Mouse (Mus musculus): Measurements from ENCODE around the gene Sumo1. TPM values are rescaled to one million over a fixed set of nuclear protein-coding genes. Genes with fewer than 3 reads are reported as not detected.

Gene Sumo1
- polyA plus RNA-seq, 1 experiment from 2014 or later: 414 TPM

DNA sequence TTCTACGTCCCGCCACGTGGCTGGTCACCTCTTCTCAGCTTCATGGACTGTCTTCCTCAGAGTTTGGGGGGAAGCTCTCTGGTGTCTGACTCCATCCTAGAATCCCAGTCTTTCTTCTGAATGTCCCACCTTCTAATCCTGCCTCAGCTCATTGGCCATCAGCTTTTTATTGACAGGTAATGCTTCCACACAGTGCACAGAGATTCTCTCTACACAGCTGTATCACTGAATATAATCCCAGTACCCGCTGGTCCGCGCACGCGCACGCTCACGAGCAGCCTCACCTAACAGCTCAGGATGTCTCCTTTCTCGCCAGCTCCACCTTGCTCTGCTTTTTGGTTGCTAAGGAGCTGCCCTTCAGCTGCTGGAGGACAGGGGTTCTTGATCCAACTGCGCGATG is 64.2 kb downstream of the Sumo1 start:
- Histone ChIP-seq H3K4me1 (replicated peaks; ENCODE audit: insufficient read depth, low read length) (0 out of 2 replicates have a peak, but pooled peaks cover 3% of the 10 kb centered on the region), H3K9ac (ENCODE audit: low read depth, low read length) (no peak overlapping the region), H3K27me3 (ENCODE audit: insufficient read depth, low read length) (no peaks in the 10 kb centered on the region), H3K4me2 (ENCODE audit: low read length) (no peak overlapping the region), H3K27ac (no peak overlapping the region), H3K4me3 (replicated peaks; ENCODE audit: low read depth, low read length) (no peak overlapping the region), H3K9me3 (replicated peaks; ENCODE audit: low read length) (no peaks in the 10 kb centered on the region), H3K36me3 (ENCODE audit: insufficient read depth, low read length) (no peaks in the 10 kb centered on the region)
- no peak for TF ChIP-seq CTCF (IDR thresholded peaks at IDR 0.05; ENCODE audit: low read depth)
- 93% methylated on average over 13 of the region's 13 CpGs for WGBS
- ATAC-seq (replicated peaks; ENCODE audit: low FRiP score, low read depth) (no peak), DNase-seq (ENCODE audit: low spot score) (no peak)

DNA sequence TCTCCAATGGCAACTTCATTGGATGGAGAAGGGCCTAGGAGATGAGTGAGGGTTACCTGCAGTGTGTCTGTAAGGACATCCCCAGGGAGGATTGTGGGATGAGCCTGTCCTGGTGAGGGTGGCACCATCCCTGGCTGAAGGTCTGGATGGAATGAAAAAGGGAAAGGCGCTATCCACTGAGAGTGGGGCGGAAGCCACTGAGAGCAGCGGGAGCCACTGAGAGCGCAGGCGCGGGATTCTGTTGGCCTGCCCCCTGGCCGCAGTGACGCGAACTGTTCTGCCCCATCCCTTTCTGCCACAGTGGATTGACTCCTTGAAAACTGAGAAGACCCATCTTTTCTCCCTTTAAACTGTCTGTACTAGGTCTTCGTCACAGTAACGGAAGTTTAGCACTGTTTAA is 66.7 kb downstream of the Sumo1 start:
- TF ChIP-seq CTCF (IDR thresholded peaks at IDR 0.05; ENCODE audit: low read depth): peak; percentile 65
- ATAC-seq (replicated peaks; ENCODE audit: low FRiP score, low read depth): peak; percentile 25; the same call in 1 of the 2 replicates

DNA sequence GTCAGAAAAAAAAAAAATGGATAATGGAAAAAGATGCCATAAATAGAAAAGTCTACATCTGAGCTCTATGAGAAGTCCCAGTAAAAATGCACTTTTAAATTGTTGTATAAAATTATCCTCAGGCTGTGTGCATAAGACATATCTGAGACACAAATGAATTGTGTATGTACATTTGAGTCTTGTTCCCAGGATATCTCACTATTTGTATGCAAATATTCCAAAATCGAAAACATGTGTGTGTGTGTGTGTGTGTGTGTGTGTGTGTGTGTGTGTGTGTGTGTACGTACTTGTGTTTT is 67.3 kb downstream of the Sumo1 start:
- no peak for ATAC-seq (replicated peaks; ENCODE audit: low FRiP score, low read depth)
- Histone ChIP-seq H3K9me3 (replicated peaks; ENCODE audit: low read length) (no peaks in the 10 kb centered on the region), H3K36me3 (ENCODE audit: insufficient read depth, low read length) (no peaks in the 10 kb centered on the region), H3K4me3 (replicated peaks; ENCODE audit: low read depth, low read length) (no peak overlapping the region), H3K27ac (no peak overlapping the region), H3K9ac (ENCODE audit: low read depth, low read length) (no peak overlapping the region), H3K4me2 (ENCODE audit: low read length) (no peak overlapping the region), H3K4me1 (replicated peaks; ENCODE audit: insufficient read depth, low read length) (no peaks in the 10 kb centered on the region), H3K27me3 (ENCODE audit: insufficient read depth, low read length) (no peaks in the 10 kb centered on the region)
- TF ChIP-seq CTCF (IDR thresholded peaks at IDR 0.05; ENCODE audit: low read depth): no peak
- 95% methylated on average over 2 of the region's 2 CpGs for WGBS
- no peak for DNase-seq (ENCODE audit: low spot score)

More for the DNA sequence above, 66.7 kb downstream of the Sumo1 start:
- 21% methylated on average over 11 of the region's 11 CpGs for WGBS
- Histone ChIP-seq H3K9ac (ENCODE audit: low read depth, low read length) (no peak overlapping the region), H3K4me3 (replicated peaks; ENCODE audit: low read depth, low read length) (no peak overlapping the region), H3K36me3 (ENCODE audit: insufficient read depth, low read length) (no peaks in the 10 kb centered on the region), H3K9me3 (replicated peaks; ENCODE audit: low read length) (no peaks in the 10 kb centered on the region), H3K27ac (no peak overlapping the region), H3K4me1 (replicated peaks; ENCODE audit: insufficient read depth, low read length) (0 out of 2 replicates have a peak, but pooled peaks cover 1% of the 10 kb centered on the region), H3K4me2 (ENCODE audit: low read length) (no peak overlapping the region), H3K27me3 (ENCODE audit: insufficient read depth, low read length) (no peaks in the 10 kb centered on the region)
- DNase-seq (ENCODE audit: low spot score): peak; percentile 66

DNA sequence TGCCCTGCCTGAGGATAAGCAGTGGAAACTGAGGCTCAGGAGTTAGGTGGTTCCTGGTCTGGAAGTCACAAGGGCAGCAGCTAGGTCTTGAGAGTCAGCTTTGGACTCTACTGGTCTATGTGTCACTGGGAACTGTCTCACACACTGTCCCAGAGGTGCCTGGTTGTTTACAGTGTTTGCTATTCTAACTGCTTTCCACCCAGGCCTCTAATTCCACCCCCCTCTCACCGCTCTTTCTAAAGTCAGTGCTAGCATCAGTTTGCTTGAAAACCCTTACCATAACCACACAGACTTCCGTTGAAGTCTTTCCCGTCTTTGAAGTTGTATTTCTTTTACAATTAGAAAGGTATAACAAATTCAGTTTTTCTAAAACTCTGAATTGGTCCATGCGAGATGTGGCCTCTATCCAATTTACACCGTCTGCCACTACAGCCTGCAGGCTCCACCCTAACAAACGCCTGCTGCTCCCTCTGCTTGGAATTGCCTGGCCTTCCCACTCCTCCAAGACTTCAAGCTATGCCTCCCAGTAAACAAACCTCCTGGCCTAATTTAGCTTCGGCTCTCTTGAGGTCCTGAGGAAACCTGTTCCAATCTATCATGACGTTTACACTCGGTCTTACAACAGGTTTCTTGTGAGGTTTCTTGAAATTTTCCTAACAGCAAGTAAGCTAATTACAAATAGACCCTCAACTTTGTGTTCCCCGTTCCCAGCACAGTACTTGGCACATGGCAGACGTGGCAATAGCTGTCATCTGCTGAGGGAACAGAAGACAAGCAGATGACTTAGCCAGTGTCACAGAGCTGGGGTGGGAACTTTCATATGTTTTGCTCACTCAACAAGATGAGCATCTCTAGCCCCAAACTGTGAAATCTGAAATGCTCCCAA is 67.9 kb downstream of the Sumo1 start:
- no peak for TF ChIP-seq CTCF (IDR thresholded peaks at IDR 0.05; ENCODE audit: low read depth)
- no peak overlapping the region for H3K9ac ChIP-seq (ENCODE audit: low read depth, low read length)
- H3K27ac ChIP-seq: no peak overlapping the region
- H3K4me2 ChIP-seq (ENCODE audit: low read length): no peak overlapping the region
- no peaks in the 10 kb centered on the region for H3K9me3 ChIP-seq (replicated peaks; ENCODE audit: low read length)
- no peaks in the 10 kb centered on the region for H3K27me3 ChIP-seq (ENCODE audit: insufficient read depth, low read length)
- H3K4me3 ChIP-seq (replicated peaks; ENCODE audit: low read depth, low read length): no peak overlapping the region
- DNase-seq (ENCODE audit: low spot score): no peak
- H3K4me1 ChIP-seq (replicated peaks; ENCODE audit: insufficient read depth, low read length): no peaks in the 10 kb centered on the region
- ATAC-seq (replicated peaks; ENCODE audit: low FRiP score, low read depth): no peak
- no peaks in the 10 kb centered on the region for H3K36me3 ChIP-seq (ENCODE audit: insufficient read depth, low read length)
- WGBS: 54% methylated on average over 11 of the region's 11 CpGs

DNA sequence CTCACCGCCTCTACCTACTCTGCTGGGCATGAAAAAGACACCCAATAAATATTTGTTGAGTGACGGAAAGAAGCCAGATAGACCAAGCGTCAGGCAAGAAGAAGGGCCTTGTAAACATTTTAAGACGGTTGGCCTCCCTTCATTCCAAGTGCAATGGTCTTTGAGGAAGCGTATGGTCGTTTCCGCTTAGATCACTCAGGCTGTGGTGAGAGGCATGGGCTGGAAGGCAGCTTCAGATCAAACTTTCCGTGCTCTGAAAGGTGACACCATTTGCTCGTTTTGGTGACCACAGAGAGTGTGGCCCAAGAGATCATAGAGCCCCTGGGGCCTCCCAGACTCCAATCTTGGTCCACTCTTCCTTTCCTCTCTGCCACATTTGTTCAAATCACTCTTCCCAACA is 75.0 kb downstream of the Sumo1 start:
- no peak for TF ChIP-seq CTCF (IDR thresholded peaks at IDR 0.05; ENCODE audit: low read depth)
- H3K4me1 ChIP-seq (replicated peaks; ENCODE audit: insufficient read depth, low read length): peaks cover 10% of the 10 kb centered on the region
- no peak overlapping the region for H3K9ac ChIP-seq (ENCODE audit: low read depth, low read length)
- no peak for ATAC-seq (replicated peaks; ENCODE audit: low FRiP score, low read depth)
- H3K27ac ChIP-seq: no peak overlapping the region
- H3K36me3 ChIP-seq (ENCODE audit: insufficient read depth, low read length): no peaks in the 10 kb centered on the region
- no peak for DNase-seq (ENCODE audit: low spot score)
- 58% methylated on average over 9 of the region's 9 CpGs for WGBS
- no peaks in the 10 kb centered on the region for H3K27me3 ChIP-seq (ENCODE audit: insufficient read depth, low read length)
- no peak overlapping the region for H3K4me3 ChIP-seq (replicated peaks; ENCODE audit: low read depth, low read length)
- no peak overlapping the region for H3K4me2 ChIP-seq (ENCODE audit: low read length)
- no peaks in the 10 kb centered on the region for H3K9me3 ChIP-seq (replicated peaks; ENCODE audit: low read length)

DNA sequence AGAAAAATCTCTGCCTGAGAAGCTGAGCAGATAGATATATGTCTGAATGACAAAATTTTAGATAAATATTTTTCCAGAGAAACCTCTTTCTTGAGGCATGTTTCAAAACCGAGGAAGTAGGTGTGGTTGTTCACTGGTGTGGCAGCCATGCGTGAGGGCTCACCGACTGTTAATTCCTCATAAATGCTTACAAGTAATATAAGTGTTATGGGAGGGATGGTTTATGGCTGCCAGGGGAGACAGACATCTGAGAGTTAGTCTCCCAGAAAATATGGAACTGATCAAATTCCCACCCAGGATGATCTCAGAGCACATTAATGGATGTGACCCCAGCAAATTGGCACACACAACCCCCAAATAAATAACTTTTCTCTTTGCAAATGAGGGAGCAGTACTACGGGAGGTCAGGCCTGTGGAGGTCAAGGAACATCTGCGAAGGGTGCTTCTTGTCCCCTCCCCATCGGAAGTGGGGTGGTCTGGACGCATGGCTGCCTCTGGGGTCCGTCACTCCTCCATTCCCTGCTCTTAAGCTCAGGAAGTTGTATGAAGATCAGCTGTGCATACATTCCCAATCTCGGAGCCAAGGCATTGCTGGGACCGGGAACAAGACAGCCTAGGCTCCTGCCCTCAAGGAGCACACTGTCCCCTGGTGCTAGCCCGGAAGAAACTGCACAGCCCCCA is 75.9 kb downstream of the Sumo1 start:
- Histone ChIP-seq H3K9me3 (replicated peaks; ENCODE audit: low read length) (no peaks in the 10 kb centered on the region), H3K27ac (peak overlapping the region; percentile 54; the same call in 1 of the 2 replicates), H3K4me3 (replicated peaks; ENCODE audit: low read depth, low read length) (no peak overlapping the region), H3K36me3 (ENCODE audit: insufficient read depth, low read length) (no peaks in the 10 kb centered on the region), H3K4me1 (replicated peaks; ENCODE audit: insufficient read depth, low read length) (peaks cover 10% of the 10 kb centered on the region), H3K27me3 (ENCODE audit: insufficient read depth, low read length) (no peaks in the 10 kb centered on the region), H3K9ac (ENCODE audit: low read depth, low read length) (no peak overlapping the region), H3K4me2 (ENCODE audit: low read length) (no peak overlapping the region)
- WGBS: 37% methylated on average over 11 of the region's 11 CpGs
- ATAC-seq (replicated peaks; ENCODE audit: low FRiP score, low read depth) (peak; percentile 64), DNase-seq (ENCODE audit: low spot score) (peak; percentile 84)
- no peak for TF ChIP-seq CTCF (IDR thresholded peaks at IDR 0.05; ENCODE audit: low read depth)
